Mouse (Mus musculus) midbrain, embryonic 13.5 days (tissue): ENCODE data around the gene Ccdc183. TPM values are rescaled to one million over a fixed set of nuclear protein-coding genes. Genes with fewer than 3 reads are reported as not detected.

Experiments used
- ATAC-seq: fragments of 200-750 bp; cut with Nextera tagmentation; 2 replicates; pipeline ENCODE4 v1.8.0; 2017; ENCODE audit warnings: mild to moderate bottlenecking, moderate TSS enrichment, moderate library complexity
- H3K27ac ChIP-seq: fragments of 300-500 bp; sonication (generic); 2 replicates; pipeline ENCODE4 v1.5.1; 2015; ENCODE audit warnings: inconsistent platforms, mild to moderate bottlenecking, moderate library complexity
- H3K27me3 ChIP-seq: fragments of 300-500 bp; sonication (generic); 2 replicates; pipeline ENCODE4 v1.6.1; 2015; ENCODE audit warnings: mild to moderate bottlenecking, inconsistent platforms
- H3K36me3 ChIP-seq: fragments of 300-500 bp; sonication (generic); 2 replicates; pipeline ENCODE4 v1.6.1; 2015; ENCODE audit warnings: mild to moderate bottlenecking, inconsistent platforms
- H3K4me1 ChIP-seq: fragments of 300-500 bp; sonication (generic); replicated peaks from 2 replicates; pipeline ENCODE4 v1.6.1; 2015; ENCODE audit warnings: inconsistent platforms
- H3K4me2 ChIP-seq: fragments of 300-500 bp; sonication (generic); replicated peaks from 2 replicates; pipeline ENCODE4 v1.6.1; 2015; ENCODE audit warnings: moderate library complexity, mild to moderate bottlenecking, inconsistent platforms
- H3K4me3 ChIP-seq: fragments of 300-500 bp; sonication (generic); replicated peaks from 2 replicates; pipeline ENCODE4 v1.5.1; 2015; ENCODE audit warnings: mild to moderate bottlenecking, inconsistent platforms
- H3K9ac ChIP-seq: fragments of 300-500 bp; sonication (generic); replicated peaks from 2 replicates; pipeline ENCODE4 v1.6.1; 2015; ENCODE audit warnings: mild to moderate bottlenecking, inconsistent platforms
- H3K9me3 ChIP-seq: fragments of 300-500 bp; sonication (generic); 2 replicates; pipeline ENCODE4 v1.6.1; 2016; ENCODE audit warnings: mild to moderate bottlenecking, inconsistent platforms
- WGBS: fragments of 180-500 bp; shearing (Covaris S2); methylation state at CpG from one replicate; pipeline ENCODE4 v1.1.7; 2015; 5-methylcytosine and 5-hydroxymethylcytosine counted together
- polyA plus RNA-seq: library from polyadenylated mRNA; unstranded; fragments of >200 nt; fragmentation: Nextera tagmentation; extraction: Ambion mirVana; gene quantifications from 2 replicates; pipeline ENCODE4 v1.2.1, GENCODE M21; 2015

Ccdc183 gene
- 0.24 and 0.47 TPM in 2 replicates for polyA plus RNA-seq

GRCm38 (mm10) chr2:25617578-25617977 lies at the start of gene Ccdc183:
TSS of gene Ccdc183 (minus strand) at chr2:25617678.
- no peak within 1 kb of the TSS for H3K4me3 ChIP-seq
- no peak within 1 kb of the TSS for H3K9ac ChIP-seq
- H3K4me1 ChIP-seq = peaks cover 18% of the 10 kb centered on the region
- no peak within 1 kb of the TSS for H3K4me2 ChIP-seq
- no peaks in the 10 kb centered on the region for H3K36me3 ChIP-seq
- peaks cover 44% of the 10 kb centered on the region for H3K27me3 ChIP-seq
- H3K9me3 ChIP-seq = no peaks in the 10 kb centered on the region
- ATAC-seq = no peak
- H3K27ac ChIP-seq = no peak within 1 kb of the TSS
- 75% methylated on average over 3 of the region's 3 CpGs for WGBS

GRCm38 (mm10) chr2:25666516-25666915 lies 49.0 kb upstream of the Ccdc183 start:
- no peak for ATAC-seq
- H3K9ac ChIP-seq = no peak overlapping the region
- 71% methylated on average over 1 of the region's 1 CpGs for WGBS

GRCm38 (mm10) chr2:25664125-25664524 lies 46.6 kb upstream of the Ccdc183 start:
- no peaks in the 10 kb centered on the region for H3K36me3 ChIP-seq
- 83% methylated on average over 5 of the region's 5 CpGs for WGBS

More at GRCm38 (mm10) chr2:25666516-25666915, 49.0 kb upstream of the Ccdc183 start:
- H3K4me1 ChIP-seq = no peaks in the 10 kb centered on the region
- no peaks in the 10 kb centered on the region for H3K36me3 ChIP-seq
- no peak overlapping the region for H3K4me2 ChIP-seq
- H3K27ac ChIP-seq = no peak overlapping the region
- no peaks in the 10 kb centered on the region for H3K9me3 ChIP-seq
- no peak overlapping the region for H3K4me3 ChIP-seq
- H3K27me3 ChIP-seq = no peaks in the 10 kb centered on the region

GRCm38 (mm10) chr2:25663511-25663910 lies 46.0 kb upstream of the Ccdc183 start:
- no peaks in the 10 kb centered on the region for H3K9me3 ChIP-seq
- no peak overlapping the region for H3K9ac ChIP-seq
- H3K36me3 ChIP-seq = no peaks in the 10 kb centered on the region
- H3K27ac ChIP-seq = no peak overlapping the region
- WGBS = 76% methylated on average over 1 of the region's 1 CpGs
- no peak overlapping the region for H3K4me3 ChIP-seq
- no peaks in the 10 kb centered on the region for H3K4me1 ChIP-seq
- H3K27me3 ChIP-seq = no peaks in the 10 kb centered on the region
- no peak overlapping the region for H3K4me2 ChIP-seq
- no peak for ATAC-seq

More at GRCm38 (mm10) chr2:25664125-25664524, 46.6 kb upstream of the Ccdc183 start:
- Histone ChIP-seq H3K9me3 (no peaks in the 10 kb centered on the region), H3K4me2 (no peak overlapping the region), H3K9ac (no peak overlapping the region), H3K27ac (no peak overlapping the region), H3K27me3 (no peaks in the 10 kb centered on the region), H3K4me1 (no peaks in the 10 kb centered on the region), H3K4me3 (no peak overlapping the region)
- no peak for ATAC-seq

- ATAC-seq = no peak
- H3K27me3 ChIP-seq = no peaks in the 10 kb centered on the region
- H3K9me3 ChIP-seq = no peaks in the 10 kb centered on the region
- H3K27ac ChIP-seq = no peak overlapping the region
- no peak overlapping the region for H3K4me3 ChIP-seq
- no peaks in the 10 kb centered on the region for H3K36me3 ChIP-seq
- 85% methylated on average over 6 of the region's 6 CpGs for WGBS
- H3K9ac ChIP-seq = no peak overlapping the region
- H3K4me1 ChIP-seq = no peaks in the 10 kb centered on the region
- H3K4me2 ChIP-seq = no peak overlapping the region
Measured at GRCm38 (mm10) chr2:25661245-25661970, 43.9 kb upstream of the Ccdc183 start.

GRCm38 (mm10) chr2:25660279-25660678 lies 42.8 kb upstream of the Ccdc183 start:
- Histone ChIP-seq H3K9me3 (no peaks in the 10 kb centered on the region), H3K4me2 (no peak overlapping the region), H3K36me3 (no peaks in the 10 kb centered on the region), H3K9ac (no peak overlapping the region), H3K4me1 (no peaks in the 10 kb centered on the region), H3K27me3 (no peaks in the 10 kb centered on the region), H3K27ac (no peak overlapping the region), H3K4me3 (no peak overlapping the region)
- no peak for ATAC-seq
- 90% methylated on average over 8 of the region's 8 CpGs for WGBS

- ATAC-seq = no peak
- H3K27me3 ChIP-seq = no peaks in the 10 kb centered on the region
- no peaks in the 10 kb centered on the region for H3K36me3 ChIP-seq
- H3K4me1 ChIP-seq = no peaks in the 10 kb centered on the region
- H3K9ac ChIP-seq = no peak within 1 kb of the TSS
- no peaks in the 10 kb centered on the region for H3K9me3 ChIP-seq
- no peak within 1 kb of the TSS for H3K4me2 ChIP-seq
- no peak within 1 kb of the TSS for H3K4me3 ChIP-seq
- no peak within 1 kb of the TSS for H3K27ac ChIP-seq
Measured at GRCm38 (mm10) chr2:25657652-25658051, 40.2 kb upstream of the Ccdc183 start, which contains the start of gene Lcn5. TSS of gene Lcn5 (plus strand) at chr2:25657952.

GRCm38 (mm10) chr2:25657246-25657645 lies 39.8 kb upstream of the Ccdc183 start:
- no peak overlapping the region for H3K4me3 ChIP-seq

GRCm38 (mm10) chr2:25656691-25657090 lies 39.2 kb upstream of the Ccdc183 start:
- no peak for ATAC-seq
- no peak overlapping the region for H3K4me3 ChIP-seq
- no peak overlapping the region for H3K4me2 ChIP-seq
- no peaks in the 10 kb centered on the region for H3K36me3 ChIP-seq
- WGBS = 85% methylated on average over 4 of the region's 4 CpGs
- H3K4me1 ChIP-seq = no peaks in the 10 kb centered on the region
- H3K27me3 ChIP-seq = no peaks in the 10 kb centered on the region
- H3K9ac ChIP-seq = no peak overlapping the region
- no peaks in the 10 kb centered on the region for H3K9me3 ChIP-seq
- H3K27ac ChIP-seq = no peak overlapping the region

More at GRCm38 (mm10) chr2:25657246-25657645, 39.8 kb upstream of the Ccdc183 start:
- ATAC-seq = no peak
- Histone ChIP-seq H3K36me3 (no peaks in the 10 kb centered on the region), H3K4me2 (no peak overlapping the region), H3K4me1 (no peaks in the 10 kb centered on the region), H3K27ac (no peak overlapping the region), H3K27me3 (no peaks in the 10 kb centered on the region), H3K9me3 (no peaks in the 10 kb centered on the region), H3K9ac (no peak overlapping the region)
- WGBS = 91% methylated on average over 4 of the region's 4 CpGs

- Histone ChIP-seq H3K27ac (no peak overlapping the region), H3K4me3 (no peak overlapping the region), H3K9me3 (no peaks in the 10 kb centered on the region), H3K9ac (no peak overlapping the region), H3K4me2 (no peak overlapping the region), H3K36me3 (no peaks in the 10 kb centered on the region), H3K27me3 (no peaks in the 10 kb centered on the region), H3K4me1 (no peaks in the 10 kb centered on the region)
- ATAC-seq = no peak
- WGBS = 68% methylated on average over 1 of the region's 1 CpGs
Measured at GRCm38 (mm10) chr2:25654502-25654901, 37.0 kb upstream of the Ccdc183 start.

- Histone ChIP-seq H3K4me1 (no peaks in the 10 kb centered on the region), H3K27ac (no peak within 1 kb of the TSS), H3K4me3 (no peak within 1 kb of the TSS), H3K9ac (no peak within 1 kb of the TSS), H3K36me3 (no peaks in the 10 kb centered on the region), H3K4me2 (no peak within 1 kb of the TSS), H3K27me3 (no peaks in the 10 kb centered on the region), H3K9me3 (no peaks in the 10 kb centered on the region)
- no peak for ATAC-seq
- WGBS = 76% methylated on average over 2 of the region's 2 CpGs
Measured at GRCm38 (mm10) chr2:25652902-25653301, 35.4 kb upstream of the Ccdc183 start, which contains the start of gene Lcn8. TSS of gene Lcn8 (plus strand) at chr2:25653120.

- H3K4me2 ChIP-seq = no peak overlapping the region
- no peaks in the 10 kb centered on the region for H3K4me1 ChIP-seq
- no peak for ATAC-seq
- no peaks in the 10 kb centered on the region for H3K36me3 ChIP-seq
- 24% methylated on average over 6 of the region's 6 CpGs for WGBS
- no peak overlapping the region for H3K4me3 ChIP-seq
- H3K27ac ChIP-seq = no peak overlapping the region
- H3K9me3 ChIP-seq = no peaks in the 10 kb centered on the region
- H3K9ac ChIP-seq = no peak overlapping the region
- H3K27me3 ChIP-seq = no peaks in the 10 kb centered on the region
Measured at GRCm38 (mm10) chr2:25639890-25640289, 22.4 kb upstream of the Ccdc183 start.

GRCm38 (mm10) chr2:25634046-25634445 lies 16.6 kb upstream of the Ccdc183 start:
- Histone ChIP-seq H3K9me3 (no peaks in the 10 kb centered on the region), H3K27me3 (no peaks in the 10 kb centered on the region), H3K4me3 (no peak overlapping the region), H3K27ac (no peak overlapping the region), H3K36me3 (no peaks in the 10 kb centered on the region), H3K9ac (no peak overlapping the region), H3K4me1 (no peaks in the 10 kb centered on the region), H3K4me2 (no peak overlapping the region)
- WGBS = 38% methylated on average over 1 of the region's 1 CpGs
- ATAC-seq = no peak
